Mouse (Mus musculus): ENCODE data around the gene Acp2. TPM values are rescaled to one million over a fixed set of nuclear protein-coding genes. Genes with fewer than 3 reads are reported as not detected.

The Acp2 gene
- polyA plus RNA-seq, 1 experiment from 2014 or later, result 29.7 TPM

DNA sequence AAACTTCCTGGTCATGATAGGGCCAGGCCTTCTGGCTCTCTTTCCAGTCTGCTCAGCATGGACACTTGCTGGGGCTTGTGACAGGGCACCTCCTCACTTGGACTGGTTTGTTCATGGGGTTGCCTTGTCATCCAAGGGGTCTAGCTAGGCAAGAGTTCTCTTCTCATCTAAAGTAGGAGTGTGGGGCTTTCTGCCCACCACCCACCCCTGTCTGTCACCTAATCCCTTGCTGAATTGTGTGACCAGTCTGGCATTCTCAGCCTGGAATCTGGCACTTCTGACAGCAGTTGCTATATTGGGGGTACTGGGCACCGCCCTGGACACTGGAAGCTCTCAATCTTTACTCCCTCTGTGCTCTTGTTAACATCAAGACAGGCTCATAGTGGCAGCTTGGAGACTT is 56.8 kb downstream of the Acp2 start:
- no peak overlapping the region for H3K4me3 ChIP-seq (ENCODE audit: low read length)
- 83% methylated on average over 1 of the region's 1 CpGs for WGBS
- peaks cover 6% of the 10 kb centered on the region; the same call in 1 of the 2 replicates for H3K36me3 ChIP-seq (ENCODE audit: insufficient read depth, low read length)
- H3K9me3 ChIP-seq (ENCODE audit: low read length), result no peaks in the 10 kb centered on the region
- no peak overlapping the region for H3K27ac ChIP-seq (ENCODE audit: low read length)
- H3K27me3 ChIP-seq (ENCODE audit: insufficient read depth, low read length), result peaks cover 11% of the 10 kb centered on the region; the same call in 1 of the 2 replicates
- H3K9ac ChIP-seq (replicated peaks; ENCODE audit: low read length), result no peak overlapping the region
- no peak overlapping the region for H3K4me2 ChIP-seq (replicated peaks; ENCODE audit: low read depth, low read length)
- no peak for ATAC-seq (ENCODE audit: low FRiP score, low TSS enrichment)
- peaks cover 42% of the 10 kb centered on the region for H3K4me1 ChIP-seq (ENCODE audit: insufficient read depth, low read length)

Other genes with a start within 250 kb of the Acp2 start
- 2.4 and 3.0 TPM in 2 replicates for gene Rapsn, start 167.3 kb upstream of the Acp2 start, polyA plus RNA-seq (2015; fragmentation: Nextera tagmentation; extraction: Ambion mirVana)
- 357 and 361 TPM in 2 replicates for gene Psmc3, start 148.9 kb upstream of the Acp2 start, polyA plus RNA-seq (2015; fragmentation: Nextera tagmentation; extraction: Ambion mirVana)
- gene Slc39a13, start 132.5 kb upstream of the Acp2 start, polyA plus RNA-seq (2015; fragmentation: Nextera tagmentation; extraction: Ambion mirVana), result 44.6 and 57.9 TPM in 2 replicates
- gene Spi1, start 120.5 kb upstream of the Acp2 start, polyA plus RNA-seq (2015; fragmentation: Nextera tagmentation; extraction: Ambion mirVana), result 3.3 and 4.2 TPM in 2 replicates
- gene Mybpc3, start 84.7 kb upstream of the Acp2 start, polyA plus RNA-seq (2015; fragmentation: Nextera tagmentation; extraction: Ambion mirVana), result 0.30 and 0.44 TPM in 2 replicates
- 9.9 and 10.5 TPM in 2 replicates for gene Madd, start 19.0 kb upstream of the Acp2 start, polyA plus RNA-seq (2015; fragmentation: Nextera tagmentation; extraction: Ambion mirVana)
- gene Nr1h3, start 51 bp upstream of the Acp2 start, polyA plus RNA-seq (2015; fragmentation: Nextera tagmentation; extraction: Ambion mirVana), result 3.5 and 4.6 TPM in 2 replicates
- 16.2 and 20.6 TPM in 2 replicates for gene Ddb2, start 34.1 kb downstream of the Acp2 start, polyA plus RNA-seq (2015; fragmentation: Nextera tagmentation; extraction: Ambion mirVana)
- gene Pacsin3, start 53.1 kb downstream of the Acp2 start, polyA plus RNA-seq (2015; fragmentation: Nextera tagmentation; extraction: Ambion mirVana), result 47.7 and 49.6 TPM in 2 replicates
- 92.9 and 96.5 TPM in 2 replicates for gene Arfgap2, start 62.1 kb downstream of the Acp2 start, polyA plus RNA-seq (2015; fragmentation: Nextera tagmentation; extraction: Ambion mirVana)
- 66.9 and 68.9 TPM in 2 replicates for gene 1110051M20Rik, start 241.8 kb downstream of the Acp2 start, polyA plus RNA-seq (2015; fragmentation: Nextera tagmentation; extraction: Ambion mirVana)